Mouse (Mus musculus) spleen, adult 2 months (tissue): ENCODE data around the gene Rhag. TPM values are rescaled to one million over a fixed set of nuclear protein-coding genes. Genes with fewer than 3 reads are reported as not detected.

ENCODE experiments used
- DNase-seq, 2 experiments: peaks; one replicate each; pipeline versions ENCODE4 v3.0.0 to v3.0.0-alpha.2; 2012 to 2021; ENCODE audit warnings: low spot score in 2 of 2, low read depth in 1 of 2
- H3K27ac ChIP-seq: fragments of 200-500 bp; 2 replicates; pipeline ENCODE4 v1.5.1; 2012; ENCODE audit warnings: low read length, inconsistent platforms; ENCODE audit not compliant: insufficient read depth
- H3K27me3 ChIP-seq: fragments of 200-500 bp; 2 replicates; pipeline ENCODE4 v1.6.1; 2012; ENCODE audit warnings: mild to moderate bottlenecking, moderate library complexity, low read length, inconsistent platforms; ENCODE audit not compliant: control insufficient read depth, insufficient read depth
- H3K36me3 ChIP-seq: fragments of 200-500 bp; 2 replicates; pipeline ENCODE4 v1.6.1; 2012; ENCODE audit warnings: mild to moderate bottlenecking, low read length, inconsistent platforms; ENCODE audit not compliant: control insufficient read depth, insufficient read depth
- H3K4me1 ChIP-seq: fragments of 200-500 bp; 2 replicates; pipeline ENCODE4 v1.6.1; 2011; ENCODE audit warnings: inconsistent platforms; ENCODE audit not compliant: control insufficient read depth, insufficient read depth, insufficient read length
- H3K4me3 ChIP-seq: fragments of 200-500 bp; 2 replicates; pipeline ENCODE4 v1.5.1; 2011; ENCODE audit warnings: mild to moderate bottlenecking, inconsistent platforms; ENCODE audit not compliant: insufficient read depth, insufficient read length; ENCODE audit errors: extremely low read depth
- CTCF ChIP-seq: fragments of 200-500 bp; IDR thresholded peaks from 2 replicates; pipeline ENCODE4 v1.5.1; 2011; ENCODE audit warnings: mild to moderate bottlenecking, inconsistent platforms; ENCODE audit not compliant: insufficient read depth, insufficient read length, insufficient replicate concordance; ENCODE audit errors: extremely low read depth
- POLR2A ChIP-seq: fragments of 200-500 bp; IDR thresholded peaks from 2 replicates; pipeline ENCODE4 v1.6.1; 2011; ENCODE audit warnings: low read depth, low read length, inconsistent platforms
- WGBS: fragments of 180-500 bp; shearing (Covaris S2); methylation state at CpG from one replicate; pipeline ENCODE4 v1.1.7; 2018; 5-methylcytosine and 5-hydroxymethylcytosine counted together
- polyA plus RNA-seq: library from polyadenylated mRNA; depleted of rRNA; stranded (reverse); fragments of >200 nt; gene quantifications from 2 replicates; pipeline ENCODE4 v1.2.3, GENCODE M21; 2012

Gene Rhag
- polyA plus RNA-seq, 1 experiment = 18.4 TPM

DNA sequence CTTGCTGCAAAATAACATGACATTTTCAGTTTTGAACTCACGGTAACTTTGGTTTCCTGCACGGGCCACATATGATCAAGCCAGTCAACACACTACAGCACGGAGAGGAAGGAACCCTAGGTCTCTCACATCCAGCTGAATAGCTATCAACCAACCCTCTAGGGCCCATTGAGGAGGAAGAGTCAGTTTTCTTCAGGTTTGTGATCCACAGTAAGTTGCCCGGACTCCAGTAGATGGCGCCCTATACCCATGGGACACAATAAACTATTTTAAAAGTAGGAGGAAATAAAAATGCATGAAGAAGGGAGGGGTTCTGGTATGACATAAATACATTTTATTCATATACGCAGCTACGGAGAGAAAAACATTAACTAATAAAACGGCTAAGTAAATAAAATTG, 13.6 kb downstream of the Rhag start:
- TF ChIP-seq CTCF (no peak), POLR2A (no peak)
- WGBS = 31% methylated on average over 8 of the region's 8 CpGs
- no peak for DNase-seq
- Histone ChIP-seq H3K4me3 (no peak overlapping the region), H3K36me3 (no peaks in the 10 kb centered on the region), H3K27ac (no peak overlapping the region), H3K27me3 (no peaks in the 10 kb centered on the region), H3K4me1 (no peaks in the 10 kb centered on the region)

- 39% methylated on average over 2 of the region's 2 CpGs for WGBS
- H3K4me1 ChIP-seq = no peaks in the 10 kb centered on the region
- no peaks in the 10 kb centered on the region for H3K36me3 ChIP-seq
- no peak for DNase-seq
- no peak overlapping the region for H3K4me3 ChIP-seq
- no peaks in the 10 kb centered on the region for H3K27me3 ChIP-seq
- TF ChIP-seq POLR2A (no peak), CTCF (no peak)
- no peak overlapping the region for H3K27ac ChIP-seq
These were observed 20.9 kb downstream of the Rhag start for GRCm38 (mm10) chr17:40831870-40832269.

GRCm38 (mm10) chr17:40837308-40837707, 26.4 kb downstream of the Rhag start:
- Histone ChIP-seq H3K4me3 (no peak overlapping the region), H3K36me3 (no peaks in the 10 kb centered on the region), H3K4me1 (no peaks in the 10 kb centered on the region), H3K27me3 (no peaks in the 10 kb centered on the region), H3K27ac (no peak overlapping the region)
- TF ChIP-seq CTCF (no peak), POLR2A (no peak)
- no peak for DNase-seq

DNA sequence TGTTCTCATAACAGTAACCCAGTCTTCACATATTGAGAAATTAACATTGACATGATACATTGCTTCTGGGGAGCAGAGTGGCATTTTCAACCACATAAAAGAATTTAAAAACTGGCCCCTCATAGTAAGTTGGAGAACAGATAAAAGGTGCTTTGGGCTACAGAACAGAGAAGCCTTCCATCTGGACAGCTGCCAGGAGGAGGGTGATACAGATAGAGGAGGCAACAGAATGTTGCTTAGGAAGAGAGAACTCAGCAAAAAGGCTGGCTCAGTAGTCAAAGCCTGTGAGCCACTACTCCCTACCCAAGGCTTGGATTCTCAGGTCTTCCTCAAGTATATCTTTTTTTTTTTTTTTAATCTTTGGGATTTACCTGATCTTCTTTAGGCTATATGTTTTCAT, 44.1 kb downstream of the Rhag start:
- Histone ChIP-seq H3K36me3 (no peaks in the 10 kb centered on the region), H3K4me3 (no peak overlapping the region), H3K27me3 (no peaks in the 10 kb centered on the region), H3K27ac (no peak overlapping the region), H3K4me1 (no peaks in the 10 kb centered on the region)
- no peak for DNase-seq
- TF ChIP-seq POLR2A (no peak), CTCF (no peak)

GRCm38 (mm10) chr17:40868952-40869747, 58.2 kb downstream of the Rhag start:
- no peak overlapping the region for H3K4me3 ChIP-seq
- no peak overlapping the region for H3K27ac ChIP-seq
- DNase-seq = no peak
- H3K27me3 ChIP-seq = no peaks in the 10 kb centered on the region
- no peaks in the 10 kb centered on the region for H3K36me3 ChIP-seq
- 22% methylated on average over 10 of the region's 10 CpGs for WGBS
- no peaks in the 10 kb centered on the region for H3K4me1 ChIP-seq
- no peak for TF ChIP-seq POLR2A
- no peak for TF ChIP-seq CTCF

GRCm38 (mm10) chr17:40872626-40873025, 61.7 kb downstream of the Rhag start:
- H3K36me3 ChIP-seq = no peaks in the 10 kb centered on the region
- no peaks in the 10 kb centered on the region for H3K27me3 ChIP-seq
- TF ChIP-seq POLR2A = no peak
- TF ChIP-seq CTCF = no peak
- 97% methylated on average over 6 of the region's 6 CpGs for WGBS
- no peak overlapping the region for H3K4me3 ChIP-seq
- no peak overlapping the region for H3K27ac ChIP-seq
- H3K4me1 ChIP-seq = no peaks in the 10 kb centered on the region
- DNase-seq = no peak

GRCm38 (mm10) chr17:40873582-40874011, 62.7 kb downstream of the Rhag start:
- Histone ChIP-seq H3K27ac (0 out of 2 replicates have a peak overlapping the region, but pooled peaks have one; percentile 22), H3K4me3 (no peak overlapping the region), H3K27me3 (no peaks in the 10 kb centered on the region), H3K4me1 (no peaks in the 10 kb centered on the region), H3K36me3 (no peaks in the 10 kb centered on the region)
- 11% methylated on average over 2 of the region's 2 CpGs for WGBS
- DNase-seq = no peak
- TF ChIP-seq CTCF (no peak), POLR2A (no peak)
